In genomic region chr13:113699928-113700327, GRCm38 (mm10) we compare ENCODE assay signal across 25 mouse cellular contexts. TPM values are rescaled to one million over a fixed set of nuclear protein-coding genes. Genes with fewer than 3 reads are reported as not detected.
DNase-seq lines count a peak whose midpoint lies in the region; ATAC-seq and TF ChIP-seq lines count a peak whose summit lies in the region.
"Had no signal": no experiment of that assay in that cellular context is flagged by ENCODE, and none has a peak within 500 bp of the region (broad histone marks: within the 10 kb centered on the region; RNA-seq: fewer than 3 reads in every experiment).

No protein-coding gene starts in this region.

- 83% methylated on average over 8 of the region's 8 CpGs for WGBS in forebrain, embryonic 14.5 days
- 83% methylated on average over 8 of the region's 8 CpGs for WGBS in forebrain, postnatal 0 days
- WGBS in lung, embryonic 15.5 days, result 74% methylated on average over 8 of the region's 8 CpGs
- WGBS in lung, adult 2 months, result 86% methylated on average over 8 of the region's 8 CpGs
- WGBS in midbrain, embryonic 15.5 days, result 65% methylated on average over 8 of the region's 8 CpGs
- 90% methylated on average over 8 of the region's 8 CpGs for WGBS in heart, embryonic 11.5 days (ENCODE audit: insufficient replicate concordance)

- DNase-seq in forebrain, embryonic 14.5 days (ENCODE audit: low spot score), result no peak
- no peak for DNase-seq in forebrain, postnatal 0 days
- DNase-seq in lung, adult 2 months, result no peak
- no peak for DNase-seq in heart, adult 11 months
- DNase-seq: adrenal gland, postnatal 25 days; cerebellum, adult 9-10 months; kidney, adult 9 months; kidney, postnatal 14 days had no signal

- no peaks in the 10 kb centered on the region for H3K36me3 ChIP-seq in forebrain, embryonic 14.5 days (ENCODE audit: control insufficient read depth, insufficient read depth, low read length)
- no peaks in the 10 kb centered on the region for H3K36me3 ChIP-seq in forebrain, postnatal 0 days (ENCODE audit: insufficient read depth)
- no peaks in the 10 kb centered on the region for H3K36me3 ChIP-seq in lung, embryonic 15.5 days
- no peaks in the 10 kb centered on the region for H3K36me3 ChIP-seq in midbrain, embryonic 15.5 days (replicated peaks)
- H3K36me3 ChIP-seq in heart, embryonic 11.5 days (ENCODE audit: control insufficient read depth, insufficient read depth, low read length), result no peaks in the 10 kb centered on the region
- H3K36me3 ChIP-seq: embryonic facial prominence, embryonic 10.5 days; heart, embryonic 10.5 days; limb, embryonic 13.5 days had no signal

- H3K4me1 ChIP-seq in forebrain, embryonic 14.5 days (ENCODE audit: control insufficient read depth, insufficient read depth, low read length), result peaks cover 3% of the 10 kb centered on the region; the same call in 1 of the 2 replicates
- H3K4me1 ChIP-seq in forebrain, postnatal 0 days (ENCODE audit: insufficient read depth), result 0 out of 2 replicates have a peak, but pooled peaks cover 10% of the 10 kb centered on the region
- H3K4me1 ChIP-seq in lung, embryonic 15.5 days, result peaks cover 4% of the 10 kb centered on the region; the same call in 1 of the 2 replicates
- H3K4me1 ChIP-seq in lung, adult 2 months (ENCODE audit: control insufficient read depth, insufficient read depth, low read length), result no peaks in the 10 kb centered on the region
- no peaks in the 10 kb centered on the region for H3K4me1 ChIP-seq in cortical plate, adult 2 months (ENCODE audit: control insufficient read depth, insufficient read depth, low read length)
- H3K4me1 ChIP-seq in midbrain, embryonic 15.5 days, result peaks cover 14% of the 10 kb centered on the region; the same call in 1 of the 2 replicates
- no peaks in the 10 kb centered on the region for H3K4me1 ChIP-seq in heart, embryonic 11.5 days (ENCODE audit: control insufficient read depth, insufficient read depth, low read length)
- H3K4me1 ChIP-seq: heart, embryonic 10.5 days had no signal

- no peaks in the 10 kb centered on the region for H3K27me3 ChIP-seq in forebrain, embryonic 14.5 days (replicated peaks; ENCODE audit: control insufficient read depth, insufficient read depth, low read length)
- no peaks in the 10 kb centered on the region for H3K27me3 ChIP-seq in forebrain, postnatal 0 days (ENCODE audit: insufficient read depth, low read length)
- no peaks in the 10 kb centered on the region for H3K27me3 ChIP-seq in lung, embryonic 15.5 days
- no peaks in the 10 kb centered on the region for H3K27me3 ChIP-seq in midbrain, embryonic 15.5 days (replicated peaks)
- no peaks in the 10 kb centered on the region for H3K27me3 ChIP-seq in heart, embryonic 11.5 days (ENCODE audit: control insufficient read depth, insufficient read depth, low read length)
- H3K27me3 ChIP-seq: limb, embryonic 13.5 days had no signal

- no peak for TF ChIP-seq CTCF in forebrain, postnatal 0 days (IDR thresholded peaks at IDR 0.05; ENCODE audit: low read depth)
- no peak for TF ChIP-seq CTCF in lung, adult 2 months (IDR thresholded peaks at IDR 0.05; ENCODE audit: insufficient read depth, low read length)
- no peak for TF ChIP-seq CTCF in cortical plate, adult 2 months (IDR thresholded peaks at IDR 0.05; ENCODE audit: extremely low read depth, insufficient read depth, low read length)

- no peak for TF ChIP-seq POLR2A in lung, adult 2 months (IDR thresholded peaks at IDR 0.05; ENCODE audit: borderline replicate concordance, extremely low read depth, low read depth, low read length)
- no peak for TF ChIP-seq POLR2A in cortical plate, adult 2 months (IDR thresholded peaks at IDR 0.05; ENCODE audit: extremely low read depth, insufficient read depth, low read length)

- no peaks in the 10 kb centered on the region for H3K9me3 ChIP-seq in forebrain, embryonic 14.5 days (replicated peaks; ENCODE audit: control insufficient read depth, low read length)
- H3K9me3 ChIP-seq in forebrain, postnatal 0 days (ENCODE audit: low read length), result no peaks in the 10 kb centered on the region
- no peaks in the 10 kb centered on the region; the same call in 1 of the 2 replicates for H3K9me3 ChIP-seq in lung, embryonic 15.5 days
- H3K9me3 ChIP-seq in midbrain, embryonic 15.5 days, result no peaks in the 10 kb centered on the region
- peaks cover 4% of the 10 kb centered on the region; the same call in 1 of the 2 replicates for H3K9me3 ChIP-seq in heart, embryonic 11.5 days (replicated peaks; ENCODE audit: control insufficient read depth, low read length)
- H3K9me3 ChIP-seq: embryonic facial prominence, embryonic 10.5 days; heart, embryonic 10.5 days; limb, embryonic 13.5 days had no signal

- ATAC-seq in forebrain, embryonic 14.5 days, result no peak
- ATAC-seq in forebrain, postnatal 0 days, result no peak
- no peak for ATAC-seq in lung, embryonic 15.5 days (ENCODE audit: borderline replicate concordance, extremely low read depth, low FRiP score, low TSS enrichment)
- no peak for ATAC-seq in midbrain, embryonic 15.5 days (replicated peaks)
- ATAC-seq in heart, embryonic 11.5 days (replicated peaks; ENCODE audit: insufficient number of reproducible peaks, low FRiP score, low TSS enrichment), result no peak

- H3K4me2 ChIP-seq in forebrain, embryonic 14.5 days (ENCODE audit: low read length), result peak overlapping the region; percentile 3; the same call in 1 of the 2 replicates
- H3K4me2 ChIP-seq in forebrain, postnatal 0 days (ENCODE audit: low read depth), result no peak overlapping the region; the same call in 1 of the 2 replicates
- H3K4me2 ChIP-seq in lung, embryonic 15.5 days, result 0 out of 2 replicates have a peak overlapping the region, but pooled peaks have one; percentile 12
- H3K4me2 ChIP-seq in midbrain, embryonic 15.5 days, result peak overlapping the region; percentile 27
- no peak overlapping the region for H3K4me2 ChIP-seq in heart, embryonic 11.5 days
- H3K4me2 ChIP-seq: limb, embryonic 13.5 days had no signal

- no peak overlapping the region for H3K9ac ChIP-seq in forebrain, embryonic 14.5 days (ENCODE audit: low read length)
- no peak overlapping the region for H3K9ac ChIP-seq in forebrain, postnatal 0 days
- H3K9ac ChIP-seq in lung, embryonic 15.5 days, result no peak overlapping the region
- H3K9ac ChIP-seq in midbrain, embryonic 15.5 days, result no peak overlapping the region
- no peak overlapping the region for H3K9ac ChIP-seq in heart, embryonic 11.5 days (ENCODE audit: low read depth, low read length)
- H3K9ac ChIP-seq: limb, embryonic 13.5 days had no signal

- no peak overlapping the region for H3K4me3 ChIP-seq in forebrain, embryonic 14.5 days (ENCODE audit: low read depth, low read length)
- H3K4me3 ChIP-seq in forebrain, postnatal 0 days (ENCODE audit: low read depth, low read length), result no peak overlapping the region
- no peak overlapping the region for H3K4me3 ChIP-seq in lung, embryonic 15.5 days
- H3K4me3 ChIP-seq in lung, adult 2 months (replicated peaks; ENCODE audit: extremely low read depth, low read depth, low read length), result no peak overlapping the region
- H3K4me3 ChIP-seq in cortical plate, adult 2 months (ENCODE audit: insufficient read depth, low read length), result 0 out of 2 replicates have a peak overlapping the region, but pooled peaks have one; percentile 2
- H3K4me3 ChIP-seq in midbrain, embryonic 15.5 days, result no peak overlapping the region
- H3K4me3 ChIP-seq in heart, embryonic 11.5 days (ENCODE audit: low read depth, low read length), result no peak overlapping the region
- H3K4me3 ChIP-seq: embryonic facial prominence, embryonic 10.5 days; heart, embryonic 10.5 days; limb, embryonic 13.5 days had no signal

- H3K27ac ChIP-seq in forebrain, embryonic 14.5 days (ENCODE audit: low read depth, low read length), result no peak overlapping the region
- H3K27ac ChIP-seq in forebrain, postnatal 0 days (ENCODE audit: low read depth, low read length), result no peak overlapping the region
- H3K27ac ChIP-seq in lung, embryonic 15.5 days, result no peak overlapping the region
- H3K27ac ChIP-seq in cortical plate, adult 2 months (ENCODE audit: insufficient read depth, low read length), result no peak overlapping the region
- H3K27ac ChIP-seq in midbrain, embryonic 15.5 days, result 0 out of 2 replicates have a peak overlapping the region, but pooled peaks have one; percentile 1
- H3K27ac ChIP-seq in heart, embryonic 11.5 days (ENCODE audit: low read depth, low read length), result no peak overlapping the region
- H3K27ac ChIP-seq: embryonic facial prominence, embryonic 10.5 days; heart, embryonic 10.5 days; hindbrain, postnatal 0 days; limb, embryonic 13.5 days; stomach, postnatal 0 days had no signal

RNA-seq across cellular contexts. Expression of gene Hspb3, which starts 36.5 kb away (rescaled TPM):
- polyA plus RNA-seq in forebrain, embryonic 14.5 days (2014; fragmentation: Nextera tagmentation; extraction: Ambion mirVana), result 1.1 TPM in 1 of 2 replicates, not detected in the other
- 2.0 and 10.5 TPM in 2 replicates for total RNA-seq in forebrain, postnatal 0 days (2014; rRNA removed)
- polyA plus RNA-seq in forebrain, postnatal 0 days (2015; fragmentation: Nextera tagmentation; extraction: Ambion mirVana), result 3.0 and 12.2 TPM in 2 replicates
- 1.1 and 2.0 TPM in 2 replicates for polyA plus RNA-seq in lung, embryonic 15.5 days (2015; fragmentation: Nextera tagmentation; extraction: Ambion mirVana)
- polyA plus RNA-seq in lung, adult 2 months (2012; rRNA removed), result 0.27 and 0.92 TPM in 2 replicates
- polyA plus RNA-seq in cortical plate, adult 2 months (2012; rRNA removed), result 8.2 and 10.2 TPM in 2 replicates
- 0.46 TPM in 1 of 2 replicates, not detected in the other for polyA plus RNA-seq in midbrain, embryonic 15.5 days (2015; fragmentation: Nextera tagmentation; extraction: Ambion mirVana)
- polyA plus RNA-seq in heart, embryonic 11.5 days (2014; fragmentation: Nextera tagmentation; extraction: Ambion mirVana), result 71.8 and 75.2 TPM in 2 replicates
- total RNA-seq: adrenal gland, postnatal 25 days; common myeloid progenitor, adult 5-6 weeks; hematopoietic stem cell, adult 5-6 weeks; megakaryocyte progenitor cell, adult 5-6 weeks had no signal
- polyA plus RNA-seq: embryonic facial prominence, embryonic 10.5 days; gonadal fat pad, adult 2 months; intestine, embryonic 16.5 days; small intestine, adult 2 months; stomach, postnatal 0 days; thymus, postnatal 0 days; urinary bladder, adult 2 months had no signal

Comparison
In these comparisons a context has a peak if more than half of its experiments do, and no peak if none do; other contexts are left out.
1. H3K4me2 ChIP-seq: peak in forebrain, embryonic 14.5 days (single experiment), lung, embryonic 15.5 days (single experiment) and midbrain, embryonic 15.5 days (single experiment); none in forebrain, postnatal 0 days (single experiment) and heart, embryonic 11.5 days (single experiment).